ENCODE assay signal across 8 mouse cellular contexts in the genomic region with DNA sequence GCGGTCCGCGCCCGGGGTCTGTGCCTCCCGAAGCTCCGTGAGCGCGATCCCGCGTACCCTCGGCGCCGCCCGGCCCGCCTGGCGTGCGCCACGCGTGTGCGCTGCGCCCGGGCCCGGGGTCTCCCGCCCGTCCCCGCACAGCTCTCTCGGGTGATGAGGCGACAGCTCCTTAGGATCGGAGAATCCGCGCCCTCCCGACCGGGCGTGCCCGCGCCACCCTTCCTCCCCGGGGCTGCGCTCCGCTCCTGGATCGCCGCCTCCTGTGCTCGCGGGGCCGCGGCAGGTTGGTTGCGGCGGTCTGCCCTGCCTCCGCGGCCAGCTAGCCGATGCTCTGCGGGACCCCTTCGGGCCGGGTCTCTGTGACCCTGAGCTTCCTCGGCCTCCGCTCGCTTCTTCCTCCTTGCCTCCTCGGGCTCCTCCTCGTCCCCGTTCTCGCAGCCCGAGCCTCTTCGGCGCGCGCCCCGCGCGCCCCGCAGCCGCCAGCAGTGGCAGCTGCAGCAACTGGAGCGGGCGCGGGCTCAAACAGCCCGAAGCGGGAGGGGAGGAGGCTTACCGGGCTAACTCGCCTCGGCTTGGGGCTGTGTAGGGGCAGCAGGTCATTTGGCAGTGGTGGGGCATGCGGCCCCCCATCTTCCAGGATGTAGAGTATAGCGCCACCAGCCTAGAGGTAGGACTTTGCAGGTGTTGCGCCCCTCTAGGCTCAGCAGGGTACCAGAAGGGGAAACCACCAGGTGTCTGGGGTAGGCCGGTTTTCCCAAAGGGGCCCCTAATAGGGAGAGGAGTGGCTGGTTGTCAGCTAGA. TPM values are rescaled to one million over a fixed set of nuclear protein-coding genes. Genes with fewer than 3 reads are reported as not detected.
DNase-seq lines count a peak whose midpoint lies in the region; ATAC-seq and TF ChIP-seq lines count a peak whose summit lies in the region.

No protein-coding gene starts in this region.

- H3K36me3 ChIP-seq in forebrain, embryonic 16.5 days (ENCODE audit: control insufficient read depth, insufficient read depth): no peaks in the 10 kb centered on the region
- H3K36me3 ChIP-seq in hindbrain, embryonic 15.5 days: no peaks in the 10 kb centered on the region
- no peaks in the 10 kb centered on the region for H3K36me3 ChIP-seq in midbrain, embryonic 14.5 days (ENCODE audit: control insufficient read depth, insufficient read depth, low read length)
- no peaks in the 10 kb centered on the region for H3K36me3 ChIP-seq in stomach, embryonic 16.5 days (ENCODE audit: control insufficient read depth, insufficient read depth, low read length)

- DNase-seq in WW6 (ENCODE audit: low read depth, low spot score): peak; percentile 31
- peak; percentile 75 for DNase-seq in brain, embryonic 14.5 days (ENCODE audit: low read depth)
- peak; percentile 53 to 63 for DNase-seq in left cerebral cortex, adult 2 months (ENCODE audit: extremely low spot score in 1 of 2, low spot score in 2 of 2)
- peak; percentile 84 for DNase-seq in midbrain, embryonic 14.5 days
- no peak for DNase-seq in adipocyte (ENCODE audit: low spot score)

- peak; percentile 81 for ATAC-seq in forebrain, embryonic 16.5 days
- ATAC-seq in hindbrain, embryonic 15.5 days (ENCODE audit: low FRiP score, low read depth): peak; percentile 75
- peak; percentile 69 for ATAC-seq in midbrain, embryonic 14.5 days (ENCODE audit: low FRiP score, low TSS enrichment)
- ATAC-seq in stomach, embryonic 16.5 days (ENCODE audit: insufficient read depth, low FRiP score): peak; percentile 57

- TF ChIP-seq CTCF in brain, embryonic 14.5 days (IDR thresholded peaks at IDR 0.05; ENCODE audit: borderline replicate concordance, extremely low read depth, insufficient read depth, insufficient read length): peak; percentile 43; the same call in 1 of the 2 replicates
- TF ChIP-seq CTCF in left cerebral cortex, adult 2 months (IDR thresholded peaks at IDR 0.05): peak; percentile 58

- WGBS in forebrain, embryonic 16.5 days: under 1% methylated on average over 65 of the region's 82 CpGs
- under 1% methylated on average over 59 of the region's 82 CpGs for WGBS in hindbrain, embryonic 15.5 days
- under 1% methylated on average over 82 of the region's 82 CpGs for WGBS in midbrain, embryonic 14.5 days
- under 1% methylated on average over 79 of the region's 82 CpGs for WGBS in stomach, embryonic 16.5 days

- peak overlapping the region; percentile 84 for H3K9ac ChIP-seq in forebrain, embryonic 16.5 days (replicated peaks; ENCODE audit: low read depth, low read length)
- H3K9ac ChIP-seq in hindbrain, embryonic 15.5 days: peak overlapping the region; percentile 94
- H3K9ac ChIP-seq in midbrain, embryonic 14.5 days (replicated peaks; ENCODE audit: low read length): peak overlapping the region; percentile 91
- H3K9ac ChIP-seq in stomach, embryonic 16.5 days (ENCODE audit: low read length): peak overlapping the region; percentile 77

- H3K27ac ChIP-seq in forebrain, embryonic 16.5 days (ENCODE audit: low read length): peak overlapping the region; percentile 90
- H3K27ac ChIP-seq in hindbrain, embryonic 15.5 days (replicated peaks): peak overlapping the region; percentile 95
- H3K27ac ChIP-seq in left cerebral cortex, adult 2 months: peak overlapping the region; percentile 98
- peak overlapping the region; percentile 92 for H3K27ac ChIP-seq in midbrain, embryonic 14.5 days (replicated peaks; ENCODE audit: low read depth, low read length)
- peak overlapping the region; percentile 42; the same call in 1 of the 2 replicates for H3K27ac ChIP-seq in stomach, embryonic 16.5 days (ENCODE audit: low read length)

- intact Hi-C loops in left cerebral cortex, adult 2 months (cut with DNase I): loop anchor here (5.0 kb wide), 3 partner anchors 107 to 322 kb away; no protein-coding TSS in a partner anchor

- H3K4me1 ChIP-seq in forebrain, embryonic 16.5 days (replicated peaks; ENCODE audit: control insufficient read depth, insufficient read depth, low read length): peaks cover 13% of the 10 kb centered on the region
- peaks cover 38% of the 10 kb centered on the region for H3K4me1 ChIP-seq in hindbrain, embryonic 15.5 days (replicated peaks)
- H3K4me1 ChIP-seq in midbrain, embryonic 14.5 days (ENCODE audit: control insufficient read depth, insufficient read depth, low read length): peaks cover 18% of the 10 kb centered on the region
- H3K4me1 ChIP-seq in stomach, embryonic 16.5 days (ENCODE audit: control insufficient read depth, insufficient read depth, low read length): 0 out of 2 replicates have a peak, but pooled peaks cover 2% of the 10 kb centered on the region

- peaks cover 22% of the 10 kb centered on the region for H3K27me3 ChIP-seq in forebrain, embryonic 16.5 days (replicated peaks; ENCODE audit: control insufficient read depth, insufficient read depth, low read length)
- H3K27me3 ChIP-seq in hindbrain, embryonic 15.5 days: peaks cover 8% of the 10 kb centered on the region
- peaks cover 34% of the 10 kb centered on the region for H3K27me3 ChIP-seq in midbrain, embryonic 14.5 days (ENCODE audit: control insufficient read depth, insufficient read depth, low read length)
- H3K27me3 ChIP-seq in stomach, embryonic 16.5 days (ENCODE audit: control insufficient read depth, insufficient read depth, low read length): peaks cover 57% of the 10 kb centered on the region

- TF ChIP-seq POLR2A in brain, embryonic 14.5 days (IDR thresholded peaks at IDR 0.05; ENCODE audit: borderline replicate concordance, extremely low read depth, insufficient read depth, insufficient read length, poor library complexity, severe bottlenecking): no peak

- H3K4me3 ChIP-seq in forebrain, embryonic 16.5 days (replicated peaks; ENCODE audit: low read length): peak overlapping the region; percentile 79
- peak overlapping the region; percentile 80 for H3K4me3 ChIP-seq in hindbrain, embryonic 15.5 days
- H3K4me3 ChIP-seq in left cerebral cortex, adult 2 months: peak overlapping the region; percentile 88
- peak overlapping the region; percentile 81 for H3K4me3 ChIP-seq in midbrain, embryonic 14.5 days (replicated peaks; ENCODE audit: low read depth, low read length)
- peak overlapping the region; percentile 60 for H3K4me3 ChIP-seq in stomach, embryonic 16.5 days (replicated peaks; ENCODE audit: low read length)

- peak overlapping the region; percentile 64 for H3K4me2 ChIP-seq in forebrain, embryonic 16.5 days (ENCODE audit: low read length)
- H3K4me2 ChIP-seq in hindbrain, embryonic 15.5 days: peak overlapping the region; percentile 79
- peak overlapping the region; percentile 78 for H3K4me2 ChIP-seq in midbrain, embryonic 14.5 days (ENCODE audit: low read length)
- H3K4me2 ChIP-seq in stomach, embryonic 16.5 days (ENCODE audit: low read depth, low read length): peak overlapping the region; percentile 89

- no peaks in the 10 kb centered on the region for H3K9me3 ChIP-seq in forebrain, embryonic 16.5 days (ENCODE audit: control insufficient read depth, low read length)
- H3K9me3 ChIP-seq in hindbrain, embryonic 15.5 days: no peaks in the 10 kb centered on the region
- no peaks in the 10 kb centered on the region for H3K9me3 ChIP-seq in midbrain, embryonic 14.5 days (ENCODE audit: control insufficient read depth, low read length)
- H3K9me3 ChIP-seq in stomach, embryonic 16.5 days (replicated peaks; ENCODE audit: control insufficient read depth, low read length): no peaks in the 10 kb centered on the region

RNA-seq across cellular contexts. Expression of gene Kcnma1, which starts 9.6 kb away (rescaled TPM):
- 10.6 and 18.3 TPM in 2 replicates for polyA plus RNA-seq in brain, embryonic 14.5 days (2012; rRNA removed)
- 7.5 and 12.3 TPM in 2 replicates for polyA plus RNA-seq in forebrain, embryonic 16.5 days (2015; fragmentation: Nextera tagmentation; extraction: Ambion mirVana)
- 16.6 and 17.1 TPM in 2 replicates for polyA plus RNA-seq in hindbrain, embryonic 15.5 days (2015; fragmentation: Nextera tagmentation; extraction: Ambion mirVana)
- total RNA-seq in left cerebral cortex, adult 2 months (2021): 100 to 1,000 TPM; 194 to 195 TPM
- 17.8 and 18.3 TPM in 2 replicates for polyA plus RNA-seq in midbrain, embryonic 14.5 days (2014; fragmentation: Nextera tagmentation; extraction: Ambion mirVana)
- 11.9 and 13.4 TPM in 2 replicates for polyA plus RNA-seq in stomach, embryonic 16.5 days (2015; fragmentation: Nextera tagmentation; extraction: Ambion mirVana)

Comparison
In these comparisons a context has a peak if more than half of its experiments do, and no peak if none do; other contexts are left out.
1. H3K27ac ChIP-seq: peak in every context shown above with its lines; median percentile 98 in left cerebral cortex, adult 2 months; 95 in hindbrain, embryonic 15.5 days; 92 in midbrain, embryonic 14.5 days; 90 in forebrain, embryonic 16.5 days; 42 in stomach, embryonic 16.5 days.